Mouse (Mus musculus) ovary, postnatal 14 days (tissue): Measurements from ENCODE around the gene Mrpl42.

ENCODE experiments used
- DNase-seq: peaks from one replicate; pipeline ENCODE4 v3.0.0; 2022; ENCODE audit warnings: low spot score

Mrpl42 gene

DNA sequence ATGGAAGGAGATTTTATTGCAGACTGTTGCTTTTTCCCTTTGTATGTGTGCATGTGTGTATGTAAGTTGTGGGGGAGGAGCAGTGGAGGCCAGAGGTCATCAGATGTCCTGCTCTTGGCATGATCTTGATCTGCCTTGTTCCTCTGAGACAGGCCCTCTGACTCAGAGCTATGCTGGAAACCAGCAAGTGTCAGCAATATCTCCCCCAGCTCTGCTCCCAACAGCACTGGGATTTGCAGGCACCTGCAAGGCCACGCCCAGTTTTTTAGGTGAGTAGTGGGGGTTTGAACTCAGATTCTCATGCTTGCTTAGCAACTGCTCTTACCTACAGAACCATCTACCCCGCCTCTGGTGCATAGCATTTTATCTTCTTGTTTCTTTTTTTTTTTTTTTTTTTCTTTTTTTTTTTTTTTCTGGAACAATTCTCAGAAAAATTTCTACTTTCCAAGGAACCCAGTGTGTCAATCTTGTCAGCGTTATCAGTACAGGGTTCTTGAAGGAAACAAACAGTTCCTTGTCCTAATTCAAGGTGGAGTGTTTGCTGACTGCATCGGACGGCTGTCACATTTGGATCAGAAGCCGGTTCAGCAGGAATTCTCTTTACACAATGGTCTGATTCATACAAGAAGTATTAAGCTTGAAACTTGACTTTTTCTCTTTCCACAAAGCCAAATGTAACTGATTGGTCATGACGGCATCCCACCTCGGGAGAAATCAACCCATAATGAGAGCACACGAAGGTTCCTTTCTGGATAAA, 43.5 kb downstream of the Mrpl42 start:
- DNase-seq, result no peak

- DNase-seq, result no peak
These were observed 44.2 kb downstream of the Mrpl42 start for GRCm38 (mm10) chr10:95457367-95458049.

DNA sequence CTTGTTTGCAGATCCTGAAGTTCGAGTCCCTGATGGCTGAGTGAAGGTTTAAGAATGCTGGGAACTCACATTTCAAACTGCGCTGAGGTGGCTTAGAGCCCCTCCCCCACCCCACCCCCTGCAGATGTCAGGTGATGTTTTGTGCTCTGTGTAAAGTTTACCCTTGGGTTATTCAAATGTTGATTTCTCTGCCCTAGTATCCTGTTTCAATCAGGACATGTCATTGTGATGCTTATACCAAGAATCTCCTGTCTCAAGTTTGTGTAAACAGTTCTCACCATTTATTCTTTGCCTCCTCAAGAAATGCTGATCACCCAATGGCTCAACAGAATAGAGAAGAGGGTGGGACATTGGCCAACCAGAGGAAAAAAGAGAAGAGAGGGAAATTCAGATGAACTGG, 45.6 kb downstream of the Mrpl42 start:
- no peak for DNase-seq

DNA sequence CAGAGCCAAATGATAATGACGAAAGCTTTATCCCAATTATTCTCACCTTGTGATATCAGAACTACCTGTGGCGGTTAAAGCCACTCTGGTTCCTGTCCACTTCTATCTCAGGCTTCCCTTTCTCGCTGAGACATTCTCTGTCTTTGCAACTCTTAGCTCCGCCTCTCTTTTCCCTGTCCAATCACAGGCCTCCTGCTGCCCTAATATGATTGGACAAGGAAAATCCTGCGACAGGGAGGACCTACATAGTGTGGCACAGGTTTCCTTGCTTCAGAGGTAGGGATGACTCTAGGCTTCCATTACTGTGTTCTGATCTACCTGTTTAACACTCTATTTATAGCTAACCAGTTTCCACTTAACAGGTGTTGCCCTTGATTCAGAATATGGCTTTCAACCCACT, 48.5 kb downstream of the Mrpl42 start:
- DNase-seq, result no peak

DNA sequence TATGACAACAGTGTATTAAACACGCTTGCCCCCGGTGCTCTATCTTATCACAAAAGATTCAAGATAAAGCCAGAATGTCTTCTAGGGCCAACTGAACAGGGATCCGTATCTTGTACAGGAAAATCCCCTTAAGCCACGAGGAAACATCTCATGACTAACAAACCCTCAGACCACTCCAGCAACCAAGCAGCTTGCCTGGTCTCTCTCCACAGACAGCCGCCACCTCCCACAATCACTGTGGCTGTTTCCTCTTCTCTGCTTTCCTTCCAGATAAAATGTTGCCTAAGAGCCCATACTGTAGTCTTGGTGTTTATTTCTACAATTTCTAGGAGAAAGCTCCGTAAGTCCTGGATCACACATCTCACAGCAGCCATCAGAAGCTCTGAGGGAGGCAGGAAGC, 52.7 kb downstream of the Mrpl42 start:
- no peak for DNase-seq

- no peak for DNase-seq
These were observed 53.8 kb downstream of the Mrpl42 start for GRCm38 (mm10) chr10:95447954-95448353.

DNA sequence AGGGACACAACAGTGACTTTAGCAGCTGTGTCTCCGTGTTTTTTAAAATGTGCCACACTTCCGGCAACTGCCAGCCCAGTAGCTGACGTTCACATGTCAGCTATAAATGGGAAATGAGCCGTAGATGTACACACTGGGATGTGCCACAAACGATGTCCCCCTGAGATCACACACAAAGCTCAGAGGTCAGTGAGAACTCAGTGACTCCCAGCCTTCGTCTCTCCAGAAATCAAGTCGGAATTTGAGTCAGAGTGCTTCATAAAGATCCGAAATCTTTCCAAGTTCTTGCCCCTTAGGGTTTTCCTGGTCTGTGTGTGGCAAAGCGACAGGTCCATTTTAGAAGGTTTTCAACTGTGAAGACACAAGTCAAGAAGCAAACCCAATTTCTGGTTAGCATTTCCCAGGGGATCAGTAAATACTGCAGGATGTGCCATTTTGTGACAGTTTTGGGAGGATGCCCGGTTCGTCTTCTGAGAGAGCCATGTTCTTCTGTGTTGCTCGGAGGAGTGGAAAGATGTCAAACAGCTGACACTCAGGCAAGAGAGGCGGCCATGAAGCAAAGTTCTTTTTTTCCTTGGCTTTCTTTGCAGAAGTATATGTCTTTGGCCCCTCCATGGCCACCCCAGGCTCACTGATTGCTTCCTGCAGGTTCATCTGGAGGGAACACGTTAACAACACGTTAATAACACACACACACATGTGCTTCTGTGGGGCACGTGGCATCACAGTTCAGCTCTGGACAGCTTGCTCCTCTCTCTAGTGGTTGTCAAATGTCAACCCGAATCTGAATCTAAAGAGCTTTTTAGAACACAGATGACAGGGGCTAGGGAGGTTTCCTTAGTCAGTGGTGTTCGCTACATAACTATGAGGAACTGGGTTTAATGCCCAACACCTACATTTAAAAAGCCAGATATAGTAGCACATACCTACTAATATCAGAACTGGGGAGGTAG, 56.4 kb downstream of the Mrpl42 start:
- DNase-seq, result peak; percentile 23

DNA sequence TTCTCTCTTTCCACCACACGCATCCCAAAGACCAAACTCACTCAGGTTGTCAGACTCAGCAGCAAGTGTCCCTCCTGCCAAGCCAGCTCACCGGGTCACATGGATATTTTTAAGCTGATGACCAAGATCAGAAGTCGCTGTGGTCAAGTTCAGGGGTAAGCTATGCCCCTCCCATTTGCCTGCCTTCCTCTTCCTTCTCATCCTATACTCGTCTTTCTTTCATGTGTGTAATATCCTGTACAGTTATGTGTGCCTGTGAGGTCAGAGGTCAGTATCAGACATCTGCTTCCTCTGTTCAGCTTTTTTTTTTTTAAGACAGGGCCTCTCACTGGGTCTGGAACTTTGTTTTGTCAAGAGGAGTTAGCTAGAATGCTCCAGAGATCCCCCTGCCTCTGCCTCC, 59.4 kb downstream of the Mrpl42 start:
- DNase-seq, result no peak

DNA sequence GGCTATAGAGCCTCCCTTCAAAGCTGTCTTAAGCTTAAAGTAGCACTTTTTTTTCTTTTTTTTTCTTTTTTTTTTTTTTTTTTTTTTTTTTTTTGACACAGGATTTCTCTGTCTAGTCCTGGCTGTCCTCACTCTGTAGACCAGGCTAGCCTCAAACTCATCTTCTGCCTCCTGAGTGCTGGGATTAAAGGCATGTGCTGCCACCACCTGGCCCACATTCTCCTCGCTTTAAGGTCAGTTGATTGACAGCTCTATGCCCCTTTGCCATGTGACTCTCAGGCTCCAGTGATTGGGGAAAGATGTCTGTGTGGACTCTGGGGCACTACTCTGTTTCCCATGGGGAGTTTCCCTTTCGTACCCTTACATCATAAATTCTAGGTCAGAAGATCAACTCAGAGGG, 61.2 kb downstream of the Mrpl42 start:
- DNase-seq, result no peak

DNA sequence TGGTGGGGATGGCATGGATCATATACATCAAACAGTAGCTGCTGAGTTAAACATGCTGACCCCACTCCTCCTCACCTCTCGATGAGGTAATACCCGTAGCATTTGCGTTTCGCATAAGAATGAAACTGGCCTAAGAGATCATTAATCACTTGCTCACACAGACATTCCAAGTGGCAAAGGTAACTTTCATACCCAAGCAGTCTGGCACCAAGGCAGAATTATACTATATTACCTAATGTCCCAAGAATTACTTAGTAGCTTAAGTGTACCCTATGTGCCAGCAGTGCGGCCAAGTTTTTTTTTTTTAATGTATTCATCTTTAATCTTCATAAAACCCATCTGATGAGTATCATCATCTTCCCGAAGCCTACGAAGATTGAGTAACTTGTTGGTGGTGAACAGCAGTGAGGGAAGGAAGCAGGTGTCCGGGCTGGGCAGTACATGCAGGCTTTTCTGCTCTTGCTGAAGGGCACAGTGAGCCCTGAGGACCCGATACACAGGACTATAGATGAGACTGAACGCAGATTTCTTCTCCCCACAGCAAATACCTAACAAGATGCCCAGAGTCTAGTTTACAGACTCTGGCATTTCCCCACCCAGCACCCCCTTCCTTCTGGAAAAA, 61.9 kb downstream of the Mrpl42 start:
- no peak for DNase-seq

GRCm38 (mm10) chr10:95438941-95439340, 62.8 kb downstream of the Mrpl42 start:
- no peak for DNase-seq
